Mouse (Mus musculus): ENCODE results near the gene Plxnd1.

DNA sequence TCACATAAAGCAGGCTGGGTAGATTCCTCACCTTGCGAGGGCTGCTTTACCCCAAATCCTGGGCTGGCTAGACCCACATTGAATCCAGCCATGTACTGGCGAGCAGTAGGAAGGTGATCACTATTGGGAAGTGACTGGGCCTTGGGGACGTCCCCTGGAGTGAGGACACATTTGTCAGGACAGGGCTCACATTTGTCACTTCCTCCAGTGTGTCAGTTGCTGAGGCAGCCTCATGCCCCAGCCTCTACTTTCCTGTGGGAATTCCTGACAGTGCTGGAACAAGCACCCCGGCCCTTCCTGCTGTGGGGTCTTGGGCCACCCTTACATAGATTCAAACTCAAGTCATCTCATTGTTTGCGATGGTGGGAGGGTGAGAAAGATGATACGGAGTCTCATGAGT is 83.0 kb downstream of the Plxnd1 start:
- TF ChIP-seq POLR2A (IDR thresholded peaks at IDR 0.05; ENCODE audit: low read depth, low read length) (no peak), CTCF (IDR thresholded peaks at IDR 0.05; ENCODE audit: extremely low read depth, insufficient read depth, insufficient read length, insufficient replicate concordance) (no peak)
